In the genomic region with DNA sequence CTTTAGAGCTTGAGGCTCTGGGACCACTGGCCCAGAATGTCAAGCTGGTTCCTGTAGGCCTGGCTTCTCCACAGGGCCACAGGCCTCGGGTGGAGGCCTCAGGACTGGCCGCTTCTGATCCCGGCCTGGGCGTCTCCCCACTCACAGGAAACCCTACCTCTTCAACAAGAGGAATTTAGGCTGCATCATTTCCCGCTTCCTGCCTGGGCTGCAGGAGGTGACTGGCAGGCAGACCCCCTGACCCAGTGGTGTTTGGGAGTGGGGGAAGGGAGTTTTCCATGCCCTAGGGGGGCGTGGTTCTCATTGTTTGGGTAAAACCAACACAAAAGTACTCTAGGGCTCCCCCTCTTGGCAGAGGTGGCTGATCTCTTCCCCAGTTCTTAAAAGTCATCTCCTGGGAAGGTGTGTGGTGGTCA, we compare ENCODE assay signal across 8 mouse cellular contexts. TPM values are rescaled to one million over a fixed set of nuclear protein-coding genes. Genes with fewer than 3 reads are reported as not detected.
DNase-seq lines count a peak whose midpoint lies in the region; ATAC-seq lines count a peak whose summit lies in the region.
"Had no signal": no experiment of that assay in that cellular context is flagged by ENCODE, and none has a peak within 500 bp of the region (broad histone marks: within the 10 kb centered on the region; RNA-seq: fewer than 3 reads in every experiment).

No protein-coding gene starts in this region.

- H3K27ac ChIP-seq in embryonic facial prominence, embryonic 11.5 days (replicated peaks; ENCODE audit: low read depth, low read length), result peak overlapping the region; percentile 69
- H3K27ac ChIP-seq in limb, embryonic 11.5 days (replicated peaks; ENCODE audit: low read depth, low read length), result peak overlapping the region; percentile 82
- H3K27ac ChIP-seq in midbrain, embryonic 16.5 days (ENCODE audit: low read length), result peak overlapping the region; percentile 53

- ATAC-seq in embryonic facial prominence, embryonic 11.5 days (replicated peaks; ENCODE audit: insufficient number of reproducible peaks, low FRiP score, low TSS enrichment, low read depth), result no peak
- no peak for ATAC-seq in limb, embryonic 11.5 days (ENCODE audit: insufficient number of reproducible peaks, low FRiP score, low TSS enrichment, low read depth)
- no peak for ATAC-seq in midbrain, embryonic 16.5 days
- ATAC-seq in monocyte, adult 5-6 weeks (replicated peaks; ENCODE audit: insufficient number of reproducible peaks, low FRiP score, low TSS enrichment, poor library complexity, severe bottlenecking), result no peak

- H3K4me2 ChIP-seq in embryonic facial prominence, embryonic 11.5 days (ENCODE audit: low read depth, low read length), result no peak overlapping the region; the same call in 1 of the 2 replicates
- H3K4me2 ChIP-seq in limb, embryonic 11.5 days (ENCODE audit: low read depth, severe bottlenecking), result no peak overlapping the region
- no peak overlapping the region for H3K4me2 ChIP-seq in midbrain, embryonic 16.5 days (ENCODE audit: low read length)

- peaks cover 5% of the 10 kb centered on the region; the same call in 1 of the 2 replicates for H3K36me3 ChIP-seq in embryonic facial prominence, embryonic 11.5 days (replicated peaks; ENCODE audit: control insufficient read depth, insufficient read depth, low read depth, low read length)
- H3K36me3 ChIP-seq in limb, embryonic 11.5 days (ENCODE audit: control insufficient read depth, insufficient read depth, low read length), result peaks cover 5% of the 10 kb centered on the region; the same call in 1 of the 2 replicates
- H3K36me3 ChIP-seq in midbrain, embryonic 16.5 days (ENCODE audit: control insufficient read depth, insufficient read depth, low read length), result 0 out of 2 replicates have a peak, but pooled peaks cover 7% of the 10 kb centered on the region

- 11% methylated on average over 6 of the region's 6 CpGs for WGBS in embryonic facial prominence, embryonic 11.5 days
- 7% methylated on average over 6 of the region's 6 CpGs for WGBS in limb, embryonic 11.5 days
- 30% methylated on average over 6 of the region's 6 CpGs for WGBS in midbrain, embryonic 16.5 days

- no peaks in the 10 kb centered on the region for H3K9me3 ChIP-seq in embryonic facial prominence, embryonic 11.5 days (replicated peaks; ENCODE audit: control insufficient read depth, low read length)
- H3K9me3 ChIP-seq in limb, embryonic 11.5 days (ENCODE audit: control insufficient read depth, low read length), result no peaks in the 10 kb centered on the region
- H3K9me3 ChIP-seq in midbrain, embryonic 16.5 days (replicated peaks; ENCODE audit: control insufficient read depth, low read length, poor library complexity, severe bottlenecking), result no peaks in the 10 kb centered on the region

- peaks cover 8% of the 10 kb centered on the region for H3K4me1 ChIP-seq in embryonic facial prominence, embryonic 11.5 days (ENCODE audit: control insufficient read depth, insufficient read depth, low read length)
- H3K4me1 ChIP-seq in limb, embryonic 11.5 days (ENCODE audit: control insufficient read depth, insufficient read depth, low read length), result peaks cover 33% of the 10 kb centered on the region
- H3K4me1 ChIP-seq in midbrain, embryonic 16.5 days (ENCODE audit: control insufficient read depth, insufficient read depth, low read length), result peaks cover 29% of the 10 kb centered on the region

- no peak overlapping the region for H3K9ac ChIP-seq in embryonic facial prominence, embryonic 11.5 days (replicated peaks; ENCODE audit: low read length)
- peak overlapping the region; percentile 17; the same call in 1 of the 2 replicates for H3K9ac ChIP-seq in limb, embryonic 11.5 days (ENCODE audit: low read length)
- H3K9ac ChIP-seq in midbrain, embryonic 16.5 days (ENCODE audit: low read depth, low read length), result no peak overlapping the region

- no peaks in the 10 kb centered on the region for H3K27me3 ChIP-seq in embryonic facial prominence, embryonic 11.5 days (ENCODE audit: control insufficient read depth, insufficient read depth, low read length)
- H3K27me3 ChIP-seq in limb, embryonic 11.5 days (ENCODE audit: control insufficient read depth, insufficient read depth, low read length), result no peaks in the 10 kb centered on the region
- no peaks in the 10 kb centered on the region for H3K27me3 ChIP-seq in midbrain, embryonic 16.5 days (ENCODE audit: control insufficient read depth, insufficient read depth, low read depth, low read length)

- DNase-seq in CD8-positive naive resting alpha-beta T cell, adult 2 months (ENCODE audit: low read depth in 2 of 2, low spot score in 2 of 2), result peak; percentile 41 to 60
- DNase-seq in NIH3T3 (ENCODE audit: low read depth), result peak; percentile 78
- peak; percentile 90 for DNase-seq in embryonic facial prominence, embryonic 11.5 days (ENCODE audit: low spot score)
- peak; percentile 86 for DNase-seq in heart, postnatal 4 days
- DNase-seq in limb, embryonic 11.5 days (ENCODE audit: low spot score), result peak; percentile 89

- H3K4me3 ChIP-seq in embryonic facial prominence, embryonic 11.5 days (ENCODE audit: low read depth, low read length), result no peak overlapping the region
- H3K4me3 ChIP-seq in limb, embryonic 11.5 days (ENCODE audit: low read depth, low read length), result no peak overlapping the region
- no peak overlapping the region for H3K4me3 ChIP-seq in midbrain, embryonic 16.5 days (ENCODE audit: low read depth, low read length)

RNA-seq across cellular contexts. Expression of gene Git1, which starts 4.0 kb away (rescaled TPM):
- polyA plus RNA-seq in embryonic facial prominence, embryonic 11.5 days (2014; fragmentation: Nextera tagmentation; extraction: Ambion mirVana), result 11.9 and 12.4 TPM in 2 replicates
- 10 to 100 TPM; 76.8 to 81.0 TPM for total RNA-seq in heart, postnatal 4 days (2021)
- 16.4 and 17.0 TPM in 2 replicates for polyA plus RNA-seq in limb, embryonic 11.5 days (2014; fragmentation: Nextera tagmentation; extraction: Ambion mirVana)
- 15.9 and 17.3 TPM in 2 replicates for polyA plus RNA-seq in midbrain, embryonic 16.5 days (2015; fragmentation: Nextera tagmentation; extraction: Ambion mirVana)
- total RNA-seq in monocyte, adult 5-6 weeks (2017), result 10.6 to 14.7 TPM (median 13.6 TPM) in 3 replicates

RNA-seq across cellular contexts. Expression of gene Ankrd13b, which starts 7.9 kb away (rescaled TPM):
- polyA plus RNA-seq in embryonic facial prominence, embryonic 11.5 days (2014; fragmentation: Nextera tagmentation; extraction: Ambion mirVana), result 7.9 and 8.5 TPM in 2 replicates
- total RNA-seq in heart, postnatal 4 days (2021), result 10 to 100 TPM; 17.3 to 17.4 TPM
- polyA plus RNA-seq in limb, embryonic 11.5 days (2014; fragmentation: Nextera tagmentation; extraction: Ambion mirVana), result 12.8 and 13.3 TPM in 2 replicates
- 31.9 and 33.7 TPM in 2 replicates for polyA plus RNA-seq in midbrain, embryonic 16.5 days (2015; fragmentation: Nextera tagmentation; extraction: Ambion mirVana)
- total RNA-seq in monocyte, adult 5-6 weeks (2017), result 0.58 TPM in 1 of 3 replicates, not detected in the others

RNA-seq across cellular contexts. Expression of gene Abhd15, which starts 17.6 kb away (rescaled TPM):
- polyA plus RNA-seq in embryonic facial prominence, embryonic 11.5 days (2014; fragmentation: Nextera tagmentation; extraction: Ambion mirVana), result 1.9 and 2.8 TPM in 2 replicates
- 1 to 10 TPM; 1.4 to 1.5 TPM for total RNA-seq in heart, postnatal 4 days (2021)
- 0.71 and 1.3 TPM in 2 replicates for polyA plus RNA-seq in limb, embryonic 11.5 days (2014; fragmentation: Nextera tagmentation; extraction: Ambion mirVana)
- polyA plus RNA-seq in midbrain, embryonic 16.5 days (2015; fragmentation: Nextera tagmentation; extraction: Ambion mirVana), result 2.4 and 3.1 TPM in 2 replicates
- total RNA-seq in monocyte, adult 5-6 weeks (2017), result 3.7 to 13.8 TPM (median 7.7 TPM) in 3 replicates

RNA-seq across cellular contexts. Expression of gene Trp53i13, which starts 18.4 kb away (rescaled TPM):
- polyA plus RNA-seq in embryonic facial prominence, embryonic 11.5 days (2014; fragmentation: Nextera tagmentation; extraction: Ambion mirVana), result 31.0 and 35.5 TPM in 2 replicates
- 10 to 100 TPM; 12.0 to 13.7 TPM for total RNA-seq in heart, postnatal 4 days (2021)
- 42.2 and 43.4 TPM in 2 replicates for polyA plus RNA-seq in limb, embryonic 11.5 days (2014; fragmentation: Nextera tagmentation; extraction: Ambion mirVana)
- polyA plus RNA-seq in midbrain, embryonic 16.5 days (2015; fragmentation: Nextera tagmentation; extraction: Ambion mirVana), result 10.5 and 12.6 TPM in 2 replicates
- total RNA-seq in monocyte, adult 5-6 weeks (2017), result 0.68 TPM in 1 of 3 replicates, not detected in the others

RNA-seq across cellular contexts. Expression of gene Gm10392, which starts 21.6 kb away (rescaled TPM):
- polyA plus RNA-seq in embryonic facial prominence, embryonic 11.5 days (2014; fragmentation: Nextera tagmentation; extraction: Ambion mirVana), result 0.14 TPM in 1 of 2 replicates, not detected in the other
- not detected for total RNA-seq in heart, postnatal 4 days (2021)
- polyA plus RNA-seq in limb, embryonic 11.5 days (2014; fragmentation: Nextera tagmentation; extraction: Ambion mirVana), result 0.17 TPM in 1 of 2 replicates, not detected in the other
- not detected in 2 replicates for polyA plus RNA-seq in midbrain, embryonic 16.5 days (2015; fragmentation: Nextera tagmentation; extraction: Ambion mirVana)
- total RNA-seq in monocyte, adult 5-6 weeks (2017), result not detected in 3 replicates
- total RNA-seq: layer of hippocampus, postnatal 10 days had no signal
